Mouse (Mus musculus) intestine, embryonic 14.5 days (tissue): ENCODE results near the gene 2210408I21Rik. TPM values are rescaled to one million over a fixed set of nuclear protein-coding genes. Genes with fewer than 3 reads are reported as not detected.

Experiments used
- ATAC-seq: fragments of 200-750 bp; cut with Nextera tagmentation; replicated peaks from 2 replicates; pipeline ENCODE4 v1.8.0; 2017; ENCODE audit warnings: low read depth, moderate number of reproducible peaks, moderate TSS enrichment, moderate library complexity; ENCODE audit not compliant: low FRiP score, low TSS enrichment
- DNase-seq: peaks from one replicate; pipeline ENCODE4 v3.0.0-alpha.2; 2018; ENCODE audit warnings: low spot score
- H3K27ac ChIP-seq: fragments of 300-500 bp; sonication (generic); 2 replicates; pipeline ENCODE4 v1.5.1; 2014; ENCODE audit warnings: low read depth, mild to moderate bottlenecking, control low read depth
- H3K27me3 ChIP-seq: fragments of 300-500 bp; sonication (generic); replicated peaks from 2 replicates; pipeline ENCODE4 v1.6.1; 2014; ENCODE audit warnings: low read length, control low read depth; ENCODE audit not compliant: control insufficient read depth, insufficient read depth
- H3K36me3 ChIP-seq: fragments of 300-500 bp; sonication (generic); 2 replicates; pipeline ENCODE4 v1.6.1; 2014; ENCODE audit warnings: low read length, control low read depth; ENCODE audit not compliant: control insufficient read depth, insufficient read depth
- H3K4me1 ChIP-seq: fragments of 300-500 bp; sonication (generic); replicated peaks from 2 replicates; pipeline ENCODE4 v1.6.1; 2014; ENCODE audit warnings: low read length, control low read depth, mixed read lengths; ENCODE audit not compliant: control insufficient read depth, insufficient read depth
- H3K4me2 ChIP-seq: fragments of 300-500 bp; sonication (generic); 2 replicates; pipeline ENCODE4 v1.6.1; 2014; ENCODE audit warnings: low read length
- H3K4me3 ChIP-seq: fragments of 300-500 bp; sonication (generic); 2 replicates; pipeline ENCODE4 v1.5.1; 2014; ENCODE audit warnings: low read depth, low read length, control low read depth, mixed read lengths
- H3K9ac ChIP-seq: fragments of 300-500 bp; sonication (generic); 2 replicates; pipeline ENCODE4 v1.6.1; 2014; ENCODE audit warnings: mild to moderate bottlenecking, low read length
- H3K9me3 ChIP-seq: fragments of 300-500 bp; sonication (generic); 2 replicates; pipeline ENCODE4 v1.6.1; 2016; ENCODE audit warnings: low read length, control low read depth; ENCODE audit not compliant: control insufficient read depth
- WGBS: fragments of 180-500 bp; shearing (Covaris S2); extraction: QIAGEN DNeasy Blood & Tissue Kit; methylation state at CpG from one replicate; pipeline ENCODE4 v1.1.7; 2014; 5-methylcytosine and 5-hydroxymethylcytosine counted together
- polyA plus RNA-seq: library from polyadenylated mRNA; unstranded; fragments of >200 nt; fragmentation: Nextera tagmentation; extraction: Ambion mirVana; gene quantifications from 2 replicates; pipeline ENCODE4 v1.2.1, GENCODE M21; 2014

2210408I21Rik gene
- polyA plus RNA-seq, 1 experiment from 2014 or later, result 10.1 TPM

DNA sequence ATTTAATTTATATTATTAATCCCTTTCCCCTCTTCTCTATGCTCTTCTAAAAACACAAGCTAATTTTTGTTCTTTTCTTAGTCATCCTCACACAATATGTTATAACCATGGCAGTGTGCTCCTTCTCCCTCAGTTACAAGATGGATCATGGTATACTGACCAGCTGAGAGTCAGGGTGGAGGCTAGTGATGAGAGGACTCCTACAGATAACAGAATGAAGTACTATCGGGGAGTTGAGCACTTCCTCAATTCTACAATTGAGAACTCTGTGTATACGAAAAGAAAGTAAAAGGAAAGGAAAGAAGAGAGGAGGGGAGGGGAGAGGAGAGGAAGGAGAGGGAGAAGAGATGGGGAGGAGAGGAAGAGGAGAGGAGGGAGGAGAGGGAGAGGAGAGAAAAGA, 206.8 kb downstream of the 2210408I21Rik start:
- Histone ChIP-seq H3K4me1 (no peaks in the 10 kb centered on the region), H3K36me3 (no peaks in the 10 kb centered on the region), H3K4me2 (no peak overlapping the region), H3K27ac (no peak overlapping the region), H3K9ac (no peak overlapping the region), H3K9me3 (no peaks in the 10 kb centered on the region), H3K4me3 (no peak overlapping the region), H3K27me3 (no peaks in the 10 kb centered on the region)
- WGBS, result 71% methylated on average over 2 of the region's 2 CpGs
- no peak for ATAC-seq
- DNase-seq, result no peak

- Histone ChIP-seq H3K36me3 (no peaks in the 10 kb centered on the region), H3K9me3 (no peaks in the 10 kb centered on the region), H3K27me3 (no peaks in the 10 kb centered on the region), H3K9ac (no peak overlapping the region), H3K27ac (no peak overlapping the region), H3K4me3 (no peak overlapping the region), H3K4me1 (no peaks in the 10 kb centered on the region), H3K4me2 (no peak overlapping the region)
- DNase-seq, result no peak
- no peak for ATAC-seq
- WGBS, result 90% methylated on average over 3 of the region's 3 CpGs
Measured at GRCm38 (mm10) chr13:77385448-77385970, 250.2 kb downstream of the 2210408I21Rik start.

GRCm38 (mm10) chr13:77386001-77386400, 250.7 kb downstream of the 2210408I21Rik start:
- 88% methylated on average over 4 of the region's 4 CpGs for WGBS
- Histone ChIP-seq H3K4me1 (no peaks in the 10 kb centered on the region), H3K27me3 (no peaks in the 10 kb centered on the region), H3K9ac (no peak overlapping the region), H3K4me2 (no peak overlapping the region), H3K9me3 (no peaks in the 10 kb centered on the region), H3K27ac (no peak overlapping the region), H3K4me3 (no peak overlapping the region), H3K36me3 (no peaks in the 10 kb centered on the region)
- no peak for ATAC-seq
- DNase-seq, result no peak

DNA sequence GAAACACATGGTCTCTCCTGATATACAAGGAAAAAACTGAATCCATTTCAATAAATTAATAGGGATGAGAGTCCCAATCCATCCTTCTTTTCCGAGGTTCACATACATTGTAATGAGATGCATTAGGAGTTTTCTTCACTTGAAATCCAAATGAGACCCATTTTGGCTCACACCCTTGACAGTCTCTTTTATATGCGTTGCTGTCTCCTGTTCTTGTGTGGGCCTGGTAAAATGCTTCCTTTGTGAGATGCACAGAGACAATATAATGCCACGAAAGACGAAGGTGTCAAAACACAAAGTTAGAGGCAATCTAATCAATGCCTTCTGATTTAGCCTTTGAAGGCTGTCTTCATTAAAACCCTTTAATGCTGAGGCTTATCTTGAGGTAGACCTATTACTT, 252.8 kb downstream of the 2210408I21Rik start:
- DNase-seq (no peak), ATAC-seq (no peak)
- H3K36me3 ChIP-seq, result no peaks in the 10 kb centered on the region
- H3K9me3 ChIP-seq, result no peaks in the 10 kb centered on the region
- no peak overlapping the region for H3K4me2 ChIP-seq
- no peak overlapping the region for H3K27ac ChIP-seq
- H3K4me3 ChIP-seq, result no peak overlapping the region
- no peaks in the 10 kb centered on the region for H3K27me3 ChIP-seq
- H3K9ac ChIP-seq, result no peak overlapping the region
- no peaks in the 10 kb centered on the region for H3K4me1 ChIP-seq
- 90% methylated on average over 4 of the region's 4 CpGs for WGBS

GRCm38 (mm10) chr13:77389209-77389608, 253.9 kb downstream of the 2210408I21Rik start:
- no peak overlapping the region for H3K4me2 ChIP-seq
- ATAC-seq, result no peak
- DNase-seq, result no peak
- no peaks in the 10 kb centered on the region for H3K9me3 ChIP-seq
- H3K9ac ChIP-seq, result no peak overlapping the region
- no peaks in the 10 kb centered on the region for H3K4me1 ChIP-seq
- no peaks in the 10 kb centered on the region for H3K36me3 ChIP-seq
- no peak overlapping the region for H3K4me3 ChIP-seq
- H3K27me3 ChIP-seq, result no peaks in the 10 kb centered on the region
- H3K27ac ChIP-seq, result no peak overlapping the region

DNA sequence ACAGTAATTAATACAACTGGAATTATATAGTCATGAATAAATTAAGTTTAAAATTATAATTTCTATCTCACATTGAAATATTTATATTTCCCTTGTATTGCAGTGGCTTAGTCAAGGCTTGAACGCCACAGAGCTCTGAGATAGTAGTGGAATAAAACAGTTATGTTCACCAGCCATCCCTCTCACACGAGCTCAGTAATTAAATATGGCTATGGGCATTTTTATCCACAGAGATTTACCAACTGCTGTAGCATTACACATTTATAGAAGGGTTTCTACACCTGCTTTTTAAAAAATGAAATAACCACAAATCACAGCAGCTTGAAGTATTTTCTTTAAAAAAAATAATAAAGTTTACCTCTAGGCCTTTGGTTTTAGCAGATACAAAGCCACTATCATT, 261.0 kb downstream of the 2210408I21Rik start:
- H3K9me3 ChIP-seq, result no peaks in the 10 kb centered on the region
- 82% methylated on average over 2 of the region's 2 CpGs for WGBS

GRCm38 (mm10) chr13:77396981-77397380, 261.6 kb downstream of the 2210408I21Rik start:
- WGBS, result 77% methylated on average over 5 of the region's 5 CpGs
- no peak for DNase-seq
- Histone ChIP-seq H3K27me3 (no peaks in the 10 kb centered on the region), H3K36me3 (no peaks in the 10 kb centered on the region), H3K27ac (no peak overlapping the region), H3K4me3 (no peak overlapping the region), H3K9me3 (no peaks in the 10 kb centered on the region), H3K4me1 (no peaks in the 10 kb centered on the region), H3K9ac (no peak overlapping the region), H3K4me2 (no peak overlapping the region)
- ATAC-seq, result no peak

More for the DNA sequence above, 261.0 kb downstream of the 2210408I21Rik start:
- H3K4me3 ChIP-seq, result no peak overlapping the region
- H3K4me1 ChIP-seq, result no peaks in the 10 kb centered on the region
- no peak overlapping the region for H3K27ac ChIP-seq
- H3K9ac ChIP-seq, result no peak overlapping the region
- H3K4me2 ChIP-seq, result no peak overlapping the region
- H3K27me3 ChIP-seq, result no peaks in the 10 kb centered on the region
- DNase-seq, result no peak
- ATAC-seq, result no peak
- H3K36me3 ChIP-seq, result no peaks in the 10 kb centered on the region

DNA sequence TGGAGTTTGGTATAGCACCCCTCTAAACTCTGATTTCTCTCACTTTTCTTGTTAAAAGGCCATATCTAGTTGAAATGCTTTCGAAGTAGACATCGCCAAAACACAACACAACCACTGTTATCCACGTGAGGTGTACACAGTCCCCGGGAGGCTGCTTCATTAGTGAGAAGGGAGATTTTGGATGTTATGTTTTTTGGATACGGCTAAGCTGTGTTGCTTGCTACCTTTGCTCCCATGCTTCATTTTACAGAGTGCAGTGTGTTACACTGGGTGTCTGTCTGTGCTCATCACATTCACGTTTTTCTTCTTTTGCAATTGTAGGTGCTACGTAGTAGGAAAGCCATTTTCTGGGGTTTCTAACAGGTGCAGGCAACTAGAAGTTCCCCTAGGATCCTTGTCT, 262.3 kb downstream of the 2210408I21Rik start:
- H3K4me1 ChIP-seq, result no peaks in the 10 kb centered on the region
- no peaks in the 10 kb centered on the region for H3K27me3 ChIP-seq
- H3K4me3 ChIP-seq, result no peak overlapping the region
- DNase-seq (no peak), ATAC-seq (no peak)
- 91% methylated on average over 7 of the region's 7 CpGs for WGBS
- no peaks in the 10 kb centered on the region for H3K36me3 ChIP-seq
- H3K4me2 ChIP-seq, result no peak overlapping the region
- no peaks in the 10 kb centered on the region for H3K9me3 ChIP-seq
- no peak overlapping the region for H3K27ac ChIP-seq
- H3K9ac ChIP-seq, result no peak overlapping the region

DNA sequence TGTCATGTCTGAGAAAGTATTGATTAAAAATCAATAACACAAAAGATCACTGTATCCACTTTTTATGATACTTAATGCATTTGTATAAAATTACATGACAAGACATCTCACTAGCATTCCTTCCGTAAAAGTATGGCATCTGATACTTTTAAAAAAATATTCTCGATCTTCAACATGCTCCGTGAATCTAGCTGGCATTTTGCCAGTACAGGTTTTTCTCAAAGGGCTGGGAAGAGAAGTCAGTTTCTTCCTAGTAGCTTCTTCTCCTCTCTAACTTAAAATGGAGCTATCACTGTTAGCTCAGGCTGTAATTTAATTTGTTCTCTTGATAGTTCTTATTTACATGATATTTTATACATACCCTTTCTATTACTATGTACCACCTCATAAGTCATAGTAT, 263.1 kb downstream of the 2210408I21Rik start:
- Histone ChIP-seq H3K27ac (no peak overlapping the region), H3K4me3 (no peak overlapping the region), H3K36me3 (no peaks in the 10 kb centered on the region), H3K9me3 (no peaks in the 10 kb centered on the region), H3K9ac (no peak overlapping the region), H3K27me3 (no peaks in the 10 kb centered on the region), H3K4me1 (no peaks in the 10 kb centered on the region), H3K4me2 (no peak overlapping the region)
- no peak for DNase-seq
- ATAC-seq, result no peak
- 76% methylated on average over 3 of the region's 3 CpGs for WGBS
